Mouse (Mus musculus): ENCODE data around the gene Fam234b.
A peak's percentile ranks its signal among the peaks of the same experiment; 100 is the strongest.

Fam234b gene

GRCm38 (mm10) chr6:135197446-135197845, 331 bp upstream of the Fam234b start:
- peaks cover 35% of the 10 kb centered on the region for H3K4me1 ChIP-seq (replicated peaks; ENCODE audit: low read depth, low read length)
- H3K4me3 ChIP-seq (replicated peaks; ENCODE audit: low read length) = peak overlapping the region; percentile 86
- peaks cover 21% of the 10 kb centered on the region for H3K27me3 ChIP-seq (ENCODE audit: insufficient read depth, low read length)
- no peaks in the 10 kb centered on the region for H3K9me3 ChIP-seq (ENCODE audit: low read length)
- no peaks in the 10 kb centered on the region for H3K36me3 ChIP-seq (ENCODE audit: insufficient read depth, low read length)
- TF ChIP-seq POU5F1 (IDR thresholded peaks at IDR 0.05; ENCODE audit: borderline replicate concordance, low read length) (no peak), CTCF (conservative IDR thresholded peaks at IDR 0.05; ENCODE audit: low read length) (no peak), NANOG (IDR thresholded peaks at IDR 0.05; ENCODE audit: borderline replicate concordance, low read length) (no peak)

- Histone ChIP-seq H3K4me1 (replicated peaks; ENCODE audit: low read depth, low read length) (peaks cover 26% of the 10 kb centered on the region), H3K9me3 (ENCODE audit: low read length) (no peaks in the 10 kb centered on the region), H3K4me3 (replicated peaks; ENCODE audit: low read length) (peak overlapping the region; percentile 86; the same call in 1 of the 2 replicates), H3K27me3 (ENCODE audit: insufficient read depth, low read length) (peaks cover 21% of the 10 kb centered on the region), H3K36me3 (ENCODE audit: insufficient read depth, low read length) (no peaks in the 10 kb centered on the region)
- TF ChIP-seq POU5F1 (IDR thresholded peaks at IDR 0.05; ENCODE audit: borderline replicate concordance, low read length) (no peak), CTCF (conservative IDR thresholded peaks at IDR 0.05; ENCODE audit: low read length) (no peak), NANOG (IDR thresholded peaks at IDR 0.05; ENCODE audit: borderline replicate concordance, low read length) (no peak)
These were observed 949 bp downstream of the Fam234b start for GRCm38 (mm10) chr6:135198726-135199125.

- no peaks in the 10 kb centered on the region for H3K9me3 ChIP-seq (ENCODE audit: low read length)
- H3K36me3 ChIP-seq (ENCODE audit: insufficient read depth, low read length) = no peaks in the 10 kb centered on the region
- H3K27me3 ChIP-seq (ENCODE audit: insufficient read depth, low read length) = peaks cover 21% of the 10 kb centered on the region
- no peak overlapping the region for H3K4me3 ChIP-seq (replicated peaks; ENCODE audit: low read length)
- no peak for TF ChIP-seq CTCF (conservative IDR thresholded peaks at IDR 0.05; ENCODE audit: low read length)
- no peak for TF ChIP-seq NANOG (IDR thresholded peaks at IDR 0.05; ENCODE audit: borderline replicate concordance, low read length)
- H3K4me1 ChIP-seq (replicated peaks; ENCODE audit: low read depth, low read length) = peaks cover 26% of the 10 kb centered on the region
These were observed 2.6 kb downstream of the Fam234b start for GRCm38 (mm10) chr6:135200122-135200957.

GRCm38 (mm10) chr6:135202668-135203067, 4.9 kb downstream of the Fam234b start:
- TF ChIP-seq CTCF (conservative IDR thresholded peaks at IDR 0.05; ENCODE audit: low read length) = peak; percentile 60
- no peak for TF ChIP-seq POU5F1 (IDR thresholded peaks at IDR 0.05; ENCODE audit: borderline replicate concordance, low read length)
- no peak overlapping the region for H3K4me3 ChIP-seq (replicated peaks; ENCODE audit: low read length)
- H3K36me3 ChIP-seq (ENCODE audit: insufficient read depth, low read length) = no peaks in the 10 kb centered on the region
- H3K9me3 ChIP-seq (ENCODE audit: low read length) = no peaks in the 10 kb centered on the region
- H3K4me1 ChIP-seq (replicated peaks; ENCODE audit: low read depth, low read length) = peaks cover 27% of the 10 kb centered on the region
- peaks cover 18% of the 10 kb centered on the region for H3K27me3 ChIP-seq (ENCODE audit: insufficient read depth, low read length)

- Histone ChIP-seq H3K9me3 (ENCODE audit: low read length) (no peaks in the 10 kb centered on the region), H3K27me3 (ENCODE audit: insufficient read depth, low read length) (peaks cover 9% of the 10 kb centered on the region), H3K4me3 (replicated peaks; ENCODE audit: low read length) (no peak overlapping the region), H3K36me3 (ENCODE audit: insufficient read depth, low read length) (no peaks in the 10 kb centered on the region), H3K4me1 (replicated peaks; ENCODE audit: low read depth, low read length) (peaks cover 28% of the 10 kb centered on the region)
- TF ChIP-seq CTCF (conservative IDR thresholded peaks at IDR 0.05; ENCODE audit: low read length) (no peak), NANOG (IDR thresholded peaks at IDR 0.05; ENCODE audit: borderline replicate concordance, low read length) (no peak), POU5F1 (IDR thresholded peaks at IDR 0.05; ENCODE audit: borderline replicate concordance, low read length) (no peak)
These were observed 6.0 kb downstream of the Fam234b start for GRCm38 (mm10) chr6:135203737-135204136.

- H3K36me3 ChIP-seq (ENCODE audit: insufficient read depth, low read length) = no peaks in the 10 kb centered on the region
- H3K9me3 ChIP-seq (ENCODE audit: low read length) = no peaks in the 10 kb centered on the region
- H3K4me3 ChIP-seq (replicated peaks; ENCODE audit: low read length) = no peak overlapping the region
- H3K27me3 ChIP-seq (ENCODE audit: insufficient read depth, low read length) = peaks cover 3% of the 10 kb centered on the region
- TF ChIP-seq CTCF (conservative IDR thresholded peaks at IDR 0.05; ENCODE audit: low read length) (no peak), POU5F1 (IDR thresholded peaks at IDR 0.05; ENCODE audit: borderline replicate concordance, low read length) (no peak), NANOG (IDR thresholded peaks at IDR 0.05; ENCODE audit: borderline replicate concordance, low read length) (no peak)
- peaks cover 35% of the 10 kb centered on the region for H3K4me1 ChIP-seq (replicated peaks; ENCODE audit: low read depth, low read length)
These were observed 7.1 kb downstream of the Fam234b start for GRCm38 (mm10) chr6:135204869-135205268.

GRCm38 (mm10) chr6:135205802-135206201, 8.0 kb downstream of the Fam234b start:
- H3K4me1 ChIP-seq (replicated peaks; ENCODE audit: low read depth, low read length) = peaks cover 39% of the 10 kb centered on the region
- H3K4me3 ChIP-seq (replicated peaks; ENCODE audit: low read length) = no peak overlapping the region
- H3K9me3 ChIP-seq (ENCODE audit: low read length) = no peaks in the 10 kb centered on the region
- TF ChIP-seq NANOG (IDR thresholded peaks at IDR 0.05; ENCODE audit: borderline replicate concordance, low read length) (no peak), CTCF (conservative IDR thresholded peaks at IDR 0.05; ENCODE audit: low read length) (no peak), POU5F1 (IDR thresholded peaks at IDR 0.05; ENCODE audit: borderline replicate concordance, low read length) (no peak)
- no peaks in the 10 kb centered on the region; the same call in none of the 2 replicates for H3K27me3 ChIP-seq (ENCODE audit: insufficient read depth, low read length)
- H3K36me3 ChIP-seq (ENCODE audit: insufficient read depth, low read length) = no peaks in the 10 kb centered on the region

- H3K27me3 ChIP-seq (ENCODE audit: insufficient read depth, low read length) = no peaks in the 10 kb centered on the region; the same call in none of the 2 replicates
- H3K4me1 ChIP-seq (replicated peaks; ENCODE audit: low read depth, low read length) = peaks cover 43% of the 10 kb centered on the region
- H3K4me3 ChIP-seq (replicated peaks; ENCODE audit: low read length) = no peak overlapping the region
- no peak for TF ChIP-seq CTCF (conservative IDR thresholded peaks at IDR 0.05; ENCODE audit: low read length)
- no peak for TF ChIP-seq NANOG (IDR thresholded peaks at IDR 0.05; ENCODE audit: borderline replicate concordance, low read length)
- no peak for TF ChIP-seq POU5F1 (IDR thresholded peaks at IDR 0.05; ENCODE audit: borderline replicate concordance, low read length)
- H3K9me3 ChIP-seq (ENCODE audit: low read length) = no peaks in the 10 kb centered on the region
- H3K36me3 ChIP-seq (ENCODE audit: insufficient read depth, low read length) = no peaks in the 10 kb centered on the region
These were observed 9.1 kb downstream of the Fam234b start for GRCm38 (mm10) chr6:135206909-135207308.

Measured in E14TG2a.4 (cell line).